Mouse (Mus musculus) spleen, adult 2 months (tissue): ENCODE measurements around the gene Sphk2.

Experiments used
- CTCF ChIP-seq: fragments of 200-500 bp; IDR thresholded peaks from 2 replicates; pipeline ENCODE4 v1.5.1; 2011; ENCODE audit warnings: mild to moderate bottlenecking, inconsistent platforms; ENCODE audit not compliant: insufficient read depth, insufficient read length, insufficient replicate concordance; ENCODE audit errors: extremely low read depth
- POLR2A ChIP-seq: fragments of 200-500 bp; IDR thresholded peaks from 2 replicates; pipeline ENCODE4 v1.6.1; 2011; ENCODE audit warnings: low read depth, low read length, inconsistent platforms

- TF ChIP-seq CTCF (no peak), POLR2A (no peak)
These were observed 7.9 kb upstream of the Sphk2 start, which contains the start of gene Spaca4 for GRCm38 (mm10) chr7:45725713-45726112.
